Mouse (Mus musculus) liver, adult (tissue): ENCODE results near the gene Cd2.

Experiments
- GATA4 ChIP-seq: IDR thresholded peaks from 2 replicates; pipeline ENCODE4 v1.6.1; 2014; ENCODE audit warnings: mild to moderate bottlenecking, low read length; ENCODE audit not compliant: insufficient replicate concordance

Gene Cd2

GRCm38 (mm10) chr3:101270833-101271232 lies 16.9 kb downstream of the Cd2 start:
- TF ChIP-seq GATA4, result no peak

- no peak for TF ChIP-seq GATA4
Observed at GRCm38 (mm10) chr3:101268361-101268760, 19.4 kb downstream of the Cd2 start.

GRCm38 (mm10) chr3:101265561-101266091 lies 22.1 kb downstream of the Cd2 start:
- TF ChIP-seq GATA4, result no peak

- no peak for TF ChIP-seq GATA4
Observed at GRCm38 (mm10) chr3:101258976-101259375, 28.8 kb downstream of the Cd2 start.

GRCm38 (mm10) chr3:101256090-101256489 lies 31.6 kb downstream of the Cd2 start:
- no peak for TF ChIP-seq GATA4

DNA sequence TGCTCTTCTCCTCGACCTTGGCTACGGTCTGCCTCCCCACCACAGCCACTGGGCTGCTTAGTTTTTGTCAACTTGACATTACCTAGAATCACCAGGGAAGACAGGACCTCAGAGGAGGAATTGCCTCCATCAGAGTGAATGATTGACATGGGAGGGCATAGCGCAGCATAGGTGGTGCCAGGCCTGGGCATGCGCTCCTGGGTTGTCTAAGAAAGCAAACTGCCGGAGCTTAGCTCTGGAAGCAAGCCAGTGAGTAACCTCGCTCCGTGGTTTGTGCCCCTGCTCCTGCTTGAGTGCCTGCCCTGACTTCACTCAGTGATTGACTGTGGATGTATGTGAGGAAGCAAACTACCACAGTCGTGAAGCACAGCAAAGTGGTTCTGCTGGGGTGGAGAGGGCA lies 35.6 kb downstream of the Cd2 start:
- no peak for TF ChIP-seq GATA4

DNA sequence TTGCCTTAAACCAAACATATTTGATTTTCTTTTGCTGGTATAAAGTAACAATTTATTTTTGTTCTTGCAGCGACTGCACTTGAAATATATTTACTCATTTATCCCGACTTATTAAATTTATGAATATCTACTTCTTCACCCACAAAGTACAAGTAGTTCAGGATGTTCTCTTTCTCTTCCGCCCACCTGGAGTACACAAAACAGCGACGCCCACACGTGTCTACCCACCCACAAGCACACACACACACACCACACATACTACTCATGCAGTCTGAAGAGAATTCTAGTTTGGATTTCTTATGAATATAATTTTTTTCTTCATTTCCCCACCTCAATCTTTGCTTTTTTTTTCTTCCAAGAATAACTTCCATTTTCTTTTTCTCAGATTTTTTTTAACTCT lies 37.9 kb downstream of the Cd2 start:
- no peak for TF ChIP-seq GATA4

GRCm38 (mm10) chr3:101245212-101245611 lies 42.5 kb downstream of the Cd2 start:
- no peak for TF ChIP-seq GATA4

DNA sequence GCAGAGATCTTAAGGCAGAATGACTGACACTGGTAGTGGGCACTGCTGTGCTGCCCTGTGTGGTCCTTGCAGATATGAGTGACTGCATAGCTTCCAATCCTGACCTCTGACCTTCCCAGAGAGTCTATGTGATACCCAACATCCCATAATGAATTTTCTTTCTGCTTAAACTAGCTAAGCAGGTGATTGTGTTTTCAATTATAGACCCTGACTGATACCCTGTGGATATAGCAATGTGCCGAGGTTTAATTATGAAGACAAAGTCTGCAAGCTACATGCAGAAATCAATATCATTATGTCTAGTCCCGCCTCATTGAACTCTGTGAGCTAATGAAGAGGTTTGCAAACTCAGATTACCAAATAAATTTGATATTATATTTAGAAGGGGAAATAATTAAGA lies 44.7 kb downstream of the Cd2 start:
- TF ChIP-seq GATA4, result no peak

DNA sequence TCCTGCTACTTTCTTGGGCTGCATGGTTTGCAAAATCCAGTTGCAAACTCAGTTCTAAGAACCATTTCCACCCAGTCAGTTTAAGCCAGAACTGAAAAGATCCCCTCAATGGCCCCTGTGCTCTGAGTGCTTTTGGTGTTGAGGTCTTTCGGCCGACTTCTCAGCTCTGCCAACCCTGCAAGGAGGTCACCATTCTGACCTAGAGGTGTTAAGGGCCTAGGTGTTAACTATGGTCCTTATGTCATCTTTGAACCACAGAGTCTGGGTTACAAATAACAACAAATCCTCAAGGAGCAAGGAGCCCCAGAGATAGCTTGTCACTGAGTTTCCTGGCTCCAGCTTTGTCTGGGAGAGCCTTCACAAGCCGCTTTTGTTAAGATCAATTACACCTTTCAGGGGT lies 45.9 kb downstream of the Cd2 start:
- no peak for TF ChIP-seq GATA4

DNA sequence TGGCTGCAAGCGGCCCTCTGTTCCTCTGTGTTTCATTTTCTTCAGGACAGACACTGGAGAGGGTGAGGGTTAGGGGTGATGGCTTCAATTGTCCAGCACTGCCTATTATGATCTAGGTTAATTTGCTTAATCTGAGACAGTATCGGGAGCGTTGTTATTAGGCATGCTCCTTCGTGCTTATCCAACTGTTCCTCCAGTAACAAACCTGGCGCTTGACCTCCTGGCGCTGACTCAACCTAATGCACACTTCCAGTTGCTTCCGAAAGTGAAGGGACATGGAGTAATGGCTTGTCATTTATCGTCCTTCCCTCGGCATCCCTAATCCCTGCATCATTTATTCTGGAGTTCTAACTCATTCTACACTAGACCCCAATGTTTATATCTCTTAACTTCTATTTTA lies 46.9 kb downstream of the Cd2 start:
- no peak for TF ChIP-seq GATA4

GRCm38 (mm10) chr3:101239236-101239635 lies 48.5 kb downstream of the Cd2 start:
- no peak for TF ChIP-seq GATA4

DNA sequence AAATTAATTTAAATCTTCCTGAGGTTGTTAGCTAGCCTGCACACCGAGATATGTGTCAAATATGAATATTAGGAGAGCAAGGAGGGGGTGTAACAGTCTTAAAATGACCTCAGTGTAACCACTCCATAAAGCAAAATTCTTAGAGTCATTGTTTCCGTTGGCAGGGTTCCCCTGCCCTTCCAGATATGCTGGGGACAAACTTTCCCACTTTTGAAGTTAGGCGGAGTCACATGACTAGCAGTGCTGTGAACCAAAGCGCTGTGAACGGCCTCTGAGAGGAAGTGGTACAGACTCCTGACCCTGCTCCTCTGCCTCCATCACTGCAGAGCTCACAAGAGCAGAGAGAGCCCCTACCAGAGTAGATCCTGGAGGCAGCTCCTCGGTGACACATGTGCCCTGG lies 49.0 kb downstream of the Cd2 start:
- TF ChIP-seq GATA4, result no peak

- no peak for TF ChIP-seq GATA4
Observed at GRCm38 (mm10) chr3:101236995-101237808, 50.5 kb downstream of the Cd2 start.

DNA sequence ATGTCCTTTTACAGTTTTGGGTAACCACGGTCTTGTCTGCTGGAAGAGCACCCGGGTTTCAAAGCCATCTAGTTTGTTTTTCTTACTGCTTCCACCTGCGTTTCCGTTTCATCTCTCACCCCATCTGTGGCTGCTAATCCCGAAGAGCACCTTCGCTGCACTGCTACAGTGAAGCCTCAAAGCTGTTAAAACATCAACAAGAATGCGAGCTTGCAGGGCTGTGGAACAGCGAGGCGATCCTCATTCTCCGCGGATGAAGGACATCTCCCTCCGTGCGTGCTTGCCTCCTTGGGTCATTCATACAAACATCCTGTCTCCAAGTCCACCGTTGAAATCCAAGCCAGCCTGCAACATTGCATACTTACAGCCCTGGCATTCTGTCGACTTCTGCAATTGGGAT lies 51.5 kb downstream of the Cd2 start:
- TF ChIP-seq GATA4, result no peak

DNA sequence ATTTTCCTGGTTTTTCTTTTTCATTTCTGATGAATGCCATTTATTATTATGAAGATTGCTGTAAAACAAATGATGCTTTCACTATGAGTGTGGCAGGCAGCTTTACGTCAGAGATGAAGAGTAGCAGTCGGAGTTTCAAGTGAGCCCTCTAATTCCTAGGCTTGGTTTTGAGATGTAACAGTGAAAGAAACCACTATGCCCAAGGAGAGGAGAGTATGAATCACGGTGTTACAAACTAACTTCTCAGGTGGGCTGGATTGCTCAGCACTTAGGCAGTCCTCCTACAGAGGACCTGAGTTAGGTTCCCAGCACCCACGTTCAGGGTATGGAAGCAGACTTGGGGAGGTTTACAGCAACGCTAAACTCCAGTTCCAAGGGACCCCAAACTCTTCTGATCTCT lies 52.4 kb downstream of the Cd2 start:
- no peak for TF ChIP-seq GATA4

DNA sequence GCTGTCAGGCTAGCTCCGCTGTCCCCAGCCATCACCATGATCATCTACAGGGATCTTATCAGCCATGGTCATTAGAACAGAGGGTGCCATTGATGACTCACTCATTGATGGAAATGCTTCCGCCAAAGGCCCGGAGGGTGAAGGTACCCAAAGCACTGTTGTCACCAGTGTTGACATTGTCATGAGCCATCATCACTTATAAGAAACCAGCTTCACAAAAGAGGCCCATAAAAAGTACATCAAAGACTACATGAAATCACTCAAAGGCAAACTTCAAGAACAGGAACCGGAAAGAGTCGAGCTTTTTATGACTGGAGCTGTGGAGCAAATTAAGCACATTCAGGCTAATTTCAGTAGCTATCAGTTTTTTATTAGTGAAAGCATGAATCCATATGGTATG lies 54.3 kb downstream of the Cd2 start:
- TF ChIP-seq GATA4, result no peak
